Comparison of ENCODE assay signal across 16 mouse cellular contexts in the genomic region with DNA sequence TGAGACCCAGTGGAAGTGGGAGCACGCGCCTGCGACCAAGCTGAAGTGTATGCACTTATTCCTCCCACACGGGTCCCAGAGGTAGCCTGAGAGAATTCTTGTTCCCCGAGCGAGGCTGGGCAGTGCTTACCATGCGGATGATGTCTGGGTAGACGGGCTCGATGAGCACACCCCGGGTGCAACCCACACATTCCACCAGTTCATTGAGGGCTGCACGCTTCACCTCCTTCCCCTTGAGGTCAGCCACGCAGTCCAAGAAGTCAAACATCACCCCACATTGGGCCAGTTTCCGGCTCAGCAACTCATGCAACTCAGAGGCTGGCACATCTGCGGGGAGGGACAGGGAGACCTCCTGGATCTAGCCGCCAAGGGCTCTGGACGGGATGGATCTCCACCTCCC. TPM values are rescaled to one million over a fixed set of nuclear protein-coding genes. Genes with fewer than 3 reads are reported as not detected.
DNase-seq lines count a peak whose midpoint lies in the region; ATAC-seq lines count a peak whose summit lies in the region.
"Had no signal": no experiment of that assay in that cellular context is flagged by ENCODE, and none has a peak within 500 bp of the region (broad histone marks: within the 10 kb centered on the region; RNA-seq: fewer than 3 reads in every experiment).

No protein-coding gene starts in this region.

- peaks cover 44% of the 10 kb centered on the region for H3K36me3 ChIP-seq in forebrain, embryonic 10.5 days (replicated peaks)
- H3K36me3 ChIP-seq in forebrain, embryonic 15.5 days, result peaks cover 38% of the 10 kb centered on the region
- H3K36me3 ChIP-seq in kidney, embryonic 14.5 days (ENCODE audit: control insufficient read depth, insufficient read depth, low read length), result peaks cover 34% of the 10 kb centered on the region; the same call in 1 of the 2 replicates

- intact Hi-C loops in left cerebral cortex, postnatal 14 days (cut with DNase I), result no loop called here

- no peak overlapping the region for H3K4me2 ChIP-seq in forebrain, embryonic 15.5 days (replicated peaks)
- H3K4me2 ChIP-seq in kidney, embryonic 14.5 days (replicated peaks; ENCODE audit: low read depth, low read length), result no peak overlapping the region; the same call in 1 of the 2 replicates
- H3K4me2 ChIP-seq: lung, embryonic 14.5 days; stomach, embryonic 15.5 days had no signal

- no peaks in the 10 kb centered on the region for H3K27me3 ChIP-seq in forebrain, embryonic 10.5 days (ENCODE audit: poor library complexity, severe bottlenecking)
- H3K27me3 ChIP-seq in forebrain, embryonic 15.5 days, result no peaks in the 10 kb centered on the region
- no peaks in the 10 kb centered on the region for H3K27me3 ChIP-seq in kidney, embryonic 14.5 days (ENCODE audit: control insufficient read depth, insufficient read depth, low read length)
- H3K27me3 ChIP-seq: intestine, embryonic 15.5 days; stomach, embryonic 15.5 days had no signal

- no peak overlapping the region for H3K9ac ChIP-seq in forebrain, embryonic 15.5 days (replicated peaks)
- no peak overlapping the region for H3K9ac ChIP-seq in kidney, embryonic 14.5 days (ENCODE audit: low read depth, low read length)
- H3K9ac ChIP-seq: intestine, embryonic 15.5 days; stomach, embryonic 15.5 days had no signal

- DNase-seq in forebrain, embryonic 10.5 days (ENCODE audit: extremely low spot score, low spot score), result no peak
- DNase-seq in kidney, adult 11 months, result peak; percentile 51
- peak; percentile 43 for DNase-seq in kidney, postnatal 10 days
- DNase-seq in left cerebral cortex, postnatal 14 days (ENCODE audit: low spot score in 2 of 2), result no peak
- DNase-seq in frontal cortex, adult 2 months (ENCODE audit: extremely low spot score in 1 of 2, low spot score in 1 of 2), result no peak
- DNase-seq: layer of hippocampus, adult 9-11 months; left cerebral cortex, postnatal 4 days; lung, embryonic 14.5 days; thymus, postnatal 36 days had no signal

- H3K4me3 ChIP-seq in forebrain, embryonic 10.5 days, result peak overlapping the region; percentile 89; the same call in 1 of the 2 replicates
- no peak overlapping the region for H3K4me3 ChIP-seq in forebrain, embryonic 15.5 days
- H3K4me3 ChIP-seq in kidney, embryonic 14.5 days (ENCODE audit: low read length), result no peak overlapping the region
- peak overlapping the region; percentile 94; the same call in 1 of the 2 replicates for H3K4me3 ChIP-seq in brown adipose tissue, adult 24 weeks (ENCODE audit: insufficient read depth, low read depth, low read length)
- H3K4me3 ChIP-seq: stomach, embryonic 15.5 days had no signal

- ATAC-seq in forebrain, embryonic 15.5 days (replicated peaks), result no peak
- ATAC-seq in kidney, embryonic 14.5 days (ENCODE audit: low FRiP score, low TSS enrichment), result no peak
- ATAC-seq: intestine, embryonic 15.5 days had no signal

- no peaks in the 10 kb centered on the region for H3K9me3 ChIP-seq in forebrain, embryonic 10.5 days
- H3K9me3 ChIP-seq in forebrain, embryonic 15.5 days, result no peaks in the 10 kb centered on the region
- H3K9me3 ChIP-seq in kidney, embryonic 14.5 days (ENCODE audit: control insufficient read depth, low read length), result no peaks in the 10 kb centered on the region
- H3K9me3 ChIP-seq: intestine, embryonic 15.5 days; megakaryocyte, embryonic 14.5 days; stomach, embryonic 15.5 days had no signal

- H3K27ac ChIP-seq in forebrain, embryonic 10.5 days, result no peak overlapping the region
- no peak overlapping the region for H3K27ac ChIP-seq in forebrain, embryonic 15.5 days (replicated peaks)
- no peak overlapping the region for H3K27ac ChIP-seq in kidney, embryonic 14.5 days (ENCODE audit: low read depth, low read length)
- H3K27ac ChIP-seq in brown adipose tissue, adult 24 weeks (replicated peaks; ENCODE audit: low read depth, low read length), result no peak overlapping the region
- H3K27ac ChIP-seq: intestine, embryonic 15.5 days; stomach, embryonic 15.5 days had no signal

- H3K4me1 ChIP-seq in forebrain, embryonic 10.5 days, result peaks cover 26% of the 10 kb centered on the region
- peaks cover 22% of the 10 kb centered on the region for H3K4me1 ChIP-seq in forebrain, embryonic 15.5 days
- peaks cover 17% of the 10 kb centered on the region for H3K4me1 ChIP-seq in kidney, embryonic 14.5 days (ENCODE audit: control insufficient read depth, insufficient read depth, low read length)
- no peaks in the 10 kb centered on the region; the same call in 1 of the 2 replicates for H3K4me1 ChIP-seq in brown adipose tissue, adult 24 weeks (ENCODE audit: control insufficient read depth, insufficient read depth, insufficient read length, low read length)

- 89% methylated on average over 16 of the region's 16 CpGs for WGBS in forebrain, embryonic 10.5 days
- 93% methylated on average over 16 of the region's 16 CpGs for WGBS in forebrain, embryonic 15.5 days
- WGBS in kidney, embryonic 14.5 days, result 43% methylated on average over 16 of the region's 16 CpGs

RNA-seq across cellular contexts. Expression of gene Ppp2r5b, which starts 2.0 kb away (rescaled TPM):
- polyA plus RNA-seq in forebrain, embryonic 10.5 days (2016; fragmentation: Nextera tagmentation; extraction: Ambion mirVana), result 21.6 and 24.4 TPM in 2 replicates
- polyA plus RNA-seq in forebrain, embryonic 15.5 days (2015; fragmentation: Nextera tagmentation; extraction: Ambion mirVana), result 95.5 and 98.5 TPM in 2 replicates
- 16.4 and 19.7 TPM in 2 replicates for polyA plus RNA-seq in kidney, embryonic 14.5 days (2014; fragmentation: Nextera tagmentation; extraction: Ambion mirVana)
- polyA plus RNA-seq in brown adipose tissue, adult 24 weeks (2012; ENCODE audit: insufficient read depth, insufficient read length, missing spikeins), result 33.0 and 41.3 TPM in 2 replicates
- 100 to 1,000 TPM; 187 to 194 TPM for total RNA-seq in left cerebral cortex, postnatal 14 days (2021)
- 137 and 141 TPM in 2 replicates for polyA plus RNA-seq in frontal cortex, adult 2 months (2012; rRNA removed)

RNA-seq across cellular contexts. Expression of gene Gpha2, which starts 7.5 kb away (rescaled TPM):
- polyA plus RNA-seq in forebrain, embryonic 10.5 days (2016; fragmentation: Nextera tagmentation; extraction: Ambion mirVana), result 0.58 TPM in 1 of 2 replicates, not detected in the other
- not detected in 2 replicates for polyA plus RNA-seq in forebrain, embryonic 15.5 days (2015; fragmentation: Nextera tagmentation; extraction: Ambion mirVana)
- 0.93 TPM in 1 of 2 replicates, not detected in the other for polyA plus RNA-seq in kidney, embryonic 14.5 days (2014; fragmentation: Nextera tagmentation; extraction: Ambion mirVana)
- not detected in 2 replicates for polyA plus RNA-seq in brown adipose tissue, adult 24 weeks (2012; ENCODE audit: insufficient read depth, insufficient read length, missing spikeins)
- not detected for total RNA-seq in left cerebral cortex, postnatal 14 days (2021)
- not detected in 2 replicates for polyA plus RNA-seq in frontal cortex, adult 2 months (2012; rRNA removed)
- total RNA-seq: heart, adult 8-10 months; left cerebral cortex, postnatal 4 days had no signal

RNA-seq across cellular contexts. Expression of gene Atg2a, which starts 7.8 kb away (rescaled TPM):
- polyA plus RNA-seq in forebrain, embryonic 10.5 days (2016; fragmentation: Nextera tagmentation; extraction: Ambion mirVana), result 11.1 and 11.4 TPM in 2 replicates
- polyA plus RNA-seq in forebrain, embryonic 15.5 days (2015; fragmentation: Nextera tagmentation; extraction: Ambion mirVana), result 9.7 and 10.1 TPM in 2 replicates
- polyA plus RNA-seq in kidney, embryonic 14.5 days (2014; fragmentation: Nextera tagmentation; extraction: Ambion mirVana), result 7.2 and 12.4 TPM in 2 replicates
- polyA plus RNA-seq in brown adipose tissue, adult 24 weeks (2012; ENCODE audit: insufficient read depth, insufficient read length, missing spikeins), result 9.6 and 9.9 TPM in 2 replicates
- 10 to 100 TPM; 37.8 to 38.5 TPM for total RNA-seq in left cerebral cortex, postnatal 14 days (2021)
- 29.3 and 31.2 TPM in 2 replicates for polyA plus RNA-seq in frontal cortex, adult 2 months (2012; rRNA removed)

RNA-seq across cellular contexts. Expression of gene Ehd1, which starts 42.9 kb away (rescaled TPM):
- 76.8 and 82.1 TPM in 2 replicates for polyA plus RNA-seq in forebrain, embryonic 10.5 days (2016; fragmentation: Nextera tagmentation; extraction: Ambion mirVana)
- 88.1 TPM in 2 replicates for polyA plus RNA-seq in forebrain, embryonic 15.5 days (2015; fragmentation: Nextera tagmentation; extraction: Ambion mirVana)
- polyA plus RNA-seq in kidney, embryonic 14.5 days (2014; fragmentation: Nextera tagmentation; extraction: Ambion mirVana), result 38.3 and 46.0 TPM in 2 replicates
- 39.6 and 42.8 TPM in 2 replicates for polyA plus RNA-seq in brown adipose tissue, adult 24 weeks (2012; ENCODE audit: insufficient read depth, insufficient read length, missing spikeins)
- 10 to 100 TPM; 44.2 to 51.7 TPM for total RNA-seq in left cerebral cortex, postnatal 14 days (2021)
- 48.4 and 49.3 TPM in 2 replicates for polyA plus RNA-seq in frontal cortex, adult 2 months (2012; rRNA removed)

RNA-seq across cellular contexts. Expression of gene Majin, which starts 49.5 kb away (rescaled TPM):
- not detected in 2 replicates for polyA plus RNA-seq in forebrain, embryonic 10.5 days (2016; fragmentation: Nextera tagmentation; extraction: Ambion mirVana)
- polyA plus RNA-seq in forebrain, embryonic 15.5 days (2015; fragmentation: Nextera tagmentation; extraction: Ambion mirVana), result not detected in 2 replicates
- not detected in 2 replicates for polyA plus RNA-seq in kidney, embryonic 14.5 days (2014; fragmentation: Nextera tagmentation; extraction: Ambion mirVana)
- polyA plus RNA-seq in brown adipose tissue, adult 24 weeks (2012; ENCODE audit: insufficient read depth, insufficient read length, missing spikeins), result not detected in 2 replicates
- total RNA-seq in left cerebral cortex, postnatal 14 days (2021), result under 1 TPM; 0.27 to 0.40 TPM
- polyA plus RNA-seq in frontal cortex, adult 2 months (2012; rRNA removed), result 0.14 TPM in 1 of 2 replicates, not detected in the other
- total RNA-seq: heart, adult 8-10 months; left cerebral cortex, postnatal 4 days had no signal
- polyA plus RNA-seq: intestine, embryonic 15.5 days; lung, embryonic 14.5 days; stomach, embryonic 15.5 days had no signal

Comparison
In these comparisons a context has a peak if more than half of its experiments do, and no peak if none do; other contexts are left out.
1. H3K4me3 ChIP-seq: peak in forebrain, embryonic 10.5 days (single experiment) and brown adipose tissue, adult 24 weeks (single experiment); none in forebrain, embryonic 15.5 days (single experiment) and kidney, embryonic 14.5 days (single experiment).
2. DNase-seq: peak in kidney, adult 11 months (single experiment) and kidney, postnatal 10 days (single experiment); none in forebrain, embryonic 10.5 days (single experiment), left cerebral cortex, postnatal 14 days (0 of 2) and frontal cortex, adult 2 months (0 of 2).